Mouse (Mus musculus) embryonic facial prominence, embryonic 15.5 days (tissue): Measurements from ENCODE around the gene Apip. TPM values are rescaled to one million over a fixed set of nuclear protein-coding genes. Genes with fewer than 3 reads are reported as not detected.

Source experiments
- ATAC-seq: fragments of 200-750 bp; cut with Nextera tagmentation; 2 replicates; pipeline ENCODE4 v1.8.0; 2017; ENCODE audit warnings: low read depth, moderate TSS enrichment; ENCODE audit not compliant: insufficient number of reproducible peaks, low FRiP score, low TSS enrichment
- H3K27ac ChIP-seq: fragments of 300-500 bp; sonication (generic); replicated peaks from 2 replicates; pipeline ENCODE4 v1.5.1; 2015; ENCODE audit warnings: mild to moderate bottlenecking, inconsistent platforms
- H3K27me3 ChIP-seq: fragments of 300-500 bp; sonication (generic); 2 replicates; pipeline ENCODE4 v1.6.1; 2015; ENCODE audit warnings: inconsistent platforms
- H3K36me3 ChIP-seq: fragments of 300-500 bp; sonication (generic); 2 replicates; pipeline ENCODE4 v1.6.1; 2015; ENCODE audit warnings: mild to moderate bottlenecking, inconsistent platforms
- H3K4me1 ChIP-seq: fragments of 300-500 bp; sonication (generic); 2 replicates; pipeline ENCODE4 v1.6.1; 2015; ENCODE audit warnings: inconsistent platforms
- H3K4me2 ChIP-seq: fragments of 300-500 bp; sonication (generic); replicated peaks from 2 replicates; pipeline ENCODE4 v1.6.1; 2015; ENCODE audit warnings: mild to moderate bottlenecking, inconsistent platforms
- H3K4me3 ChIP-seq: fragments of 300-500 bp; sonication (generic); replicated peaks from 2 replicates; pipeline ENCODE4 v1.5.1; 2015; ENCODE audit warnings: mild to moderate bottlenecking, inconsistent platforms
- H3K9ac ChIP-seq: fragments of 300-500 bp; sonication (generic); 2 replicates; pipeline ENCODE4 v1.6.1; 2015; ENCODE audit warnings: inconsistent platforms
- H3K9me3 ChIP-seq: fragments of 300-500 bp; sonication (generic); replicated peaks from 2 replicates; pipeline ENCODE4 v1.6.1; 2016; ENCODE audit warnings: inconsistent platforms
- WGBS: fragments of 180-500 bp; shearing (Covaris S2); methylation state at CpG from one replicate; pipeline ENCODE4 v1.1.7; 2015; 5-methylcytosine and 5-hydroxymethylcytosine counted together
- polyA plus RNA-seq: library from polyadenylated mRNA; unstranded; fragments of >200 nt; fragmentation: Nextera tagmentation; extraction: Ambion mirVana; gene quantifications from 2 replicates; pipeline ENCODE4 v1.2.1, GENCODE M21; 2015

The Apip gene
- polyA plus RNA-seq, 1 experiment from 2014 or later = 81.1 TPM

GRCm38 (mm10) chr2:103106172-103106571, 32.7 kb downstream of the Apip start:
- Histone ChIP-seq H3K4me3 (no peak overlapping the region), H3K27ac (no peak overlapping the region), H3K4me2 (no peak overlapping the region), H3K27me3 (no peaks in the 10 kb centered on the region), H3K4me1 (no peaks in the 10 kb centered on the region), H3K36me3 (no peaks in the 10 kb centered on the region), H3K9ac (no peak overlapping the region), H3K9me3 (no peaks in the 10 kb centered on the region)
- 83% methylated on average over 2 of the region's 2 CpGs for WGBS
- ATAC-seq = no peak

- WGBS = 42% methylated on average over 8 of the region's 8 CpGs
- Histone ChIP-seq H3K27ac (peak overlapping the region; percentile 13; the same call in 1 of the 2 replicates), H3K36me3 (no peaks in the 10 kb centered on the region), H3K27me3 (no peaks in the 10 kb centered on the region), H3K9me3 (no peaks in the 10 kb centered on the region), H3K9ac (no peak overlapping the region), H3K4me1 (no peaks in the 10 kb centered on the region), H3K4me3 (no peak overlapping the region), H3K4me2 (no peak overlapping the region)
- ATAC-seq = peak; percentile 57; the same call in 1 of the 2 replicates
Measured at GRCm38 (mm10) chr2:103111669-103112068, 38.2 kb downstream of the Apip start.

DNA sequence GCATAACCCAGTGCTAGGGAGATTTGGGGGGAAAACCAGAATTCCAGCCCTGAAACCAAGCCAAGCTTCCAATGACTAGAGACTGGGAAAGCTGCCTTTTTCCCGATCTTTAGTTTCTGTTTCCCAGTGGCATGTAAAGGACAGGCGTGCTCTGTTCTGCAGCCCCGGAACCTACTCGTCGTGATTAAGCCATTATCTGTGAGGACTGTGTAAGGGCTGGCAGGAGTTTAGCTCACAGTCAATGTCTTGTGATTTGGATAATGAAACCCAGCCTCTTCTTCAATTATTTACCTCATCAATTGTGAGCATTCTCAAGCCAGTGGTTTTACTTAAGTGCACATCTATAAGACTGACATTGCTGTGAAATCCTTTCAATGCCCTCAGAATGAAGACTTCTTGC, 43.7 kb downstream of the Apip start:
- 45% methylated on average over 5 of the region's 5 CpGs for WGBS
- Histone ChIP-seq H3K36me3 (no peaks in the 10 kb centered on the region), H3K4me2 (0 out of 2 replicates have a peak overlapping the region, but pooled peaks have one; percentile 6), H3K9ac (no peak overlapping the region), H3K27me3 (no peaks in the 10 kb centered on the region), H3K4me1 (no peaks in the 10 kb centered on the region), H3K27ac (peak overlapping the region; percentile 45; the same call in 1 of the 2 replicates), H3K9me3 (no peaks in the 10 kb centered on the region), H3K4me3 (no peak overlapping the region)
- no peak for ATAC-seq

DNA sequence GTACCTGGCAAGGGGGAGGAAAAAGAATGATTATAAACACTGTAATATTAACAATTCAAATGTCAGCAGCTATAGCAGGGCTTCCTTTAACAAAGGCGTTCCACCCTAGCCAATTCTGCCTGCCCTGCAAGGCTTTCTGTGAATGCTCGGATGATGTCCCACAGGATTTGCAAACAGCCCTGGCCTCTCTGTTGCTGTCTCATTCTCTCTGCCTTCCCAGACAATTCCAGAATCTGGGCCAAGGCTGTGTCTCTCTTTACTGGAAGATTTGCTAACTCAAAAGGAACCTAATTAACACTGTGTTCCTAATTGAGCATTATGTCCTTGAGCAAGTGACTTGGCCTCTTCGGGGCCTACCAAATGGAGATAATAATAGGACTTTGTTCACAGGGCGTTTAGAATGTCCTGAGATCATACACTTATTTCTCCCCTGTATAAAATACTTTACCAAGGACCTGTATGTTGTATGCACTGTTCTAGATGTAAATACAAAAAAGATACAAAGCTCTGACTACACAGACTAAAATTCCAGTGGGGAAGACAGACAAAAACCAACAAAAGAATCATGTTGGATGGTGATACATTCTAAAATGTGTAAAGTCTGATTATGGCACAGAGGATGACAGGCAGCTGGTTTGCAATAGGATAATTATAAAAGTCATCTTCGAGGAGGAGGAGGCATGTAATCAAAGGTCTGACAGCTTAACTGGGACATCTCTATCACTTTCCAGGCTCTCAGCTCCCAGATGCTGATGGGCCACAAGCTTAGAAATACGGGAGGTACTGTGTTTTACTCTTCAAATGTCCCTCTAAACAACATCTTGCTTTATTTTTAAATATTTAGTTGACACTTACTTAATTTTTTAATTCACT, 45.1 kb downstream of the Apip start:
- no peak for ATAC-seq
- no peaks in the 10 kb centered on the region for H3K4me1 ChIP-seq
- no peak overlapping the region for H3K4me3 ChIP-seq
- WGBS = 56% methylated on average over 6 of the region's 6 CpGs
- H3K9ac ChIP-seq = no peak overlapping the region
- H3K36me3 ChIP-seq = no peaks in the 10 kb centered on the region
- H3K27ac ChIP-seq = 0 out of 2 replicates have a peak overlapping the region, but pooled peaks have one; percentile 4
- H3K4me2 ChIP-seq = no peak overlapping the region
- H3K27me3 ChIP-seq = no peaks in the 10 kb centered on the region
- H3K9me3 ChIP-seq = no peaks in the 10 kb centered on the region

- ATAC-seq = peak; percentile 34; the same call in 1 of the 2 replicates
- Histone ChIP-seq H3K27me3 (no peaks in the 10 kb centered on the region), H3K9ac (no peak overlapping the region), H3K9me3 (no peaks in the 10 kb centered on the region), H3K4me1 (no peaks in the 10 kb centered on the region), H3K27ac (no peak overlapping the region), H3K4me2 (no peak overlapping the region), H3K4me3 (no peak overlapping the region), H3K36me3 (no peaks in the 10 kb centered on the region)
- WGBS = 63% methylated on average over 7 of the region's 7 CpGs
Measured at GRCm38 (mm10) chr2:103119197-103119854, 45.9 kb downstream of the Apip start.

DNA sequence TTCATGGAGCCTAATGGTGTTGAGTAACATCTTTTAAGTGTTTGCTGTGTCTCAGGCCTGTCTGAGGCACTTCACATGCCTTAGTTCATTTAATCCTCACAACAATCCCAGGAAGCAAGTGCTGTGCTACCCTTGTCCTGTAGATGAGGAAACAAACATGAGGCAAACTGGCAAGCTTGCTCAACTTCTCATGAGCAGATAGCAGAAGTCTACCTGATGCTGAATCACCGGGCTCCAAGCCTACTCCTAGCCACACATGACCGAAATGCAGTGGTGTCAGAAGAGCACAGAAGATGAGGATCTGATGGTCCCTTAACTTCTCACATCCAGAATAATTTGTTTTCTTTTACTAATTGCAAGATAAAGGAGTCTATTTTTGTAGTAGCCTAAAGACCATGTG, 56.2 kb downstream of the Apip start:
- ATAC-seq = no peak
- 87% methylated on average over 2 of the region's 2 CpGs for WGBS
- no peaks in the 10 kb centered on the region for H3K27me3 ChIP-seq
- no peaks in the 10 kb centered on the region for H3K9me3 ChIP-seq
- H3K9ac ChIP-seq = no peak overlapping the region
- no peak overlapping the region for H3K27ac ChIP-seq
- no peak overlapping the region for H3K4me3 ChIP-seq
- no peaks in the 10 kb centered on the region for H3K36me3 ChIP-seq
- no peaks in the 10 kb centered on the region for H3K4me1 ChIP-seq
- no peak overlapping the region for H3K4me2 ChIP-seq

- Histone ChIP-seq H3K9ac (no peak overlapping the region), H3K4me2 (no peak overlapping the region), H3K4me1 (0 out of 2 replicates have a peak, but pooled peaks cover 5% of the 10 kb centered on the region), H3K27me3 (no peaks in the 10 kb centered on the region), H3K36me3 (no peaks in the 10 kb centered on the region), H3K27ac (no peak overlapping the region), H3K4me3 (no peak overlapping the region), H3K9me3 (no peaks in the 10 kb centered on the region)
- 34% methylated on average over 4 of the region's 4 CpGs for WGBS
- ATAC-seq = no peak
Measured at GRCm38 (mm10) chr2:103131145-103131544, 57.7 kb downstream of the Apip start.

DNA sequence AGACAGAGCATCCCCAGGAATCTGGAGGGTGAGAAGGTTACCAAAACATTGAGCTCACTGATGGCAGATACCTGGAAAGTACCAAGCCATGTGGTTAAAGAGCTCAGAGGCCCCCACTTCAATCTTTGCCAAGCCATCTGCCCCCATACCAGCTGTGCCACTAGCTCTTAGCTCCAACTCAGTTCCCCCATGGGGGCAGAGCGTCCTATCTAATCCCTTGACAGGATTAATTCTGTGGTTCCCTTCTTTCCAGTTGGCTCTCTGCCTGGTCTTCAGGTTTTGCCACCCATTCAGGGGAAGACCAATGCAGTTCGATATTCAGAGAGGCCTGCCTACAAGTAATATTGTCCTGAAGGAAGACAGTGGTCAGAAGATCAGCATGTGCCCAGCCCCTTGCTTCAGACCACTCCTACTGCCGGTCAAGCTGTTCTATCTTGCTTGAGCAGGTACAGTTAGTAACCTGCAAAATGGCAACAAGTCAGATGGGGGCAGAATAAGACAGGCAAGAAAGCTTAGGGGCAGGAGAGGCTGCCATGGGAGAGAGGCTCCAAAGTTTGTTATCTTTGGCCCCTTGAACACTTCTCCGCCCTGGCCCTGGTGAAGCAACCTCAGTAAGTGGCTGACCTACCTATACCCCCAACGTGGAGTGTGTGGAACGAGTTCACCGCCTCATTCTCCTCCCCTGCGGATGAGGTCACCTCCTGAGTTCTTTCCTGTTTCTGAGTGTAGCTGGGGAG, 65.2 kb downstream of the Apip start:
- Histone ChIP-seq H3K4me2 (no peak overlapping the region), H3K9ac (no peak overlapping the region), H3K27me3 (no peaks in the 10 kb centered on the region), H3K4me1 (0 out of 2 replicates have a peak, but pooled peaks cover 8% of the 10 kb centered on the region), H3K36me3 (no peaks in the 10 kb centered on the region), H3K4me3 (no peak overlapping the region), H3K27ac (no peak overlapping the region), H3K9me3 (no peaks in the 10 kb centered on the region)
- WGBS = 61% methylated on average over 8 of the region's 8 CpGs
- ATAC-seq = peak; percentile 54; the same call in 1 of the 2 replicates

Other genes with a start within 250 kb of the Apip start
- 56.9 and 58.9 TPM in 2 replicates for gene Cd44, start 172.0 kb upstream of the Apip start, polyA plus RNA-seq
- gene Pdhx, start 162 bp upstream of the Apip start, polyA plus RNA-seq = 33.5 and 36.7 TPM in 2 replicates
- 19.3 and 20.6 TPM in 2 replicates for gene Ehf, start 229.6 kb downstream of the Apip start, polyA plus RNA-seq